Mouse (Mus musculus) lung, postnatal 4 days (tissue): ENCODE measurements at regions not wholly inside any gene's neighbourhood (a gene's known extent, or its start where the extent isn't known, plus 50 kb on each side); places are given as distances from the start of the nearest gene placed in this dataset.
A peak's percentile ranks its signal among the peaks of the same experiment; 100 is the strongest.
"Not testable (repeated sequence)": the region's sequence is repeated elsewhere in the genome, so short reads cannot be mapped to it uniquely, and the experiment has no call there.

Experiments used
- DNase-seq, 2 experiments: peaks; one replicate each; pipeline ENCODE4 v3.0.0; 2021

DNA sequence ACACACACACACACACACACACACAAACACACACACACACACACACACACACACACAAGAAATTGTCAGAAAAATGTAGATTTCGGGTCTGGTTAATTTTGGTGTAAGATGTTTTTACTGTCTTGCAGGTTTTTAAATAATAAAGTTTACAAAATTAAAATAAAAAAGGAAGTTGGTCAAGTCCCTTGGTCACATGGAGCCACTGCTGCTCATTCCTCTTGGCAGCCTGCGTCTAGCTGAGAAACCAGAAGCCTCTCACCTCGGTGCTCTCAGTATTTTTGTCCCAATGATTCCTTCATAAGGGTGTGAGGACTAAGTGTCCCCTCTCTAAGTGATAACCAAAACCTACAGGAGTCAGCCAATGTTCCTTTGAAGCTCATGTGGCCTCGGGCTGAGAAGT lies 76.8 kb upstream of the Smg1 start:
- no peak for DNase-seq

DNA sequence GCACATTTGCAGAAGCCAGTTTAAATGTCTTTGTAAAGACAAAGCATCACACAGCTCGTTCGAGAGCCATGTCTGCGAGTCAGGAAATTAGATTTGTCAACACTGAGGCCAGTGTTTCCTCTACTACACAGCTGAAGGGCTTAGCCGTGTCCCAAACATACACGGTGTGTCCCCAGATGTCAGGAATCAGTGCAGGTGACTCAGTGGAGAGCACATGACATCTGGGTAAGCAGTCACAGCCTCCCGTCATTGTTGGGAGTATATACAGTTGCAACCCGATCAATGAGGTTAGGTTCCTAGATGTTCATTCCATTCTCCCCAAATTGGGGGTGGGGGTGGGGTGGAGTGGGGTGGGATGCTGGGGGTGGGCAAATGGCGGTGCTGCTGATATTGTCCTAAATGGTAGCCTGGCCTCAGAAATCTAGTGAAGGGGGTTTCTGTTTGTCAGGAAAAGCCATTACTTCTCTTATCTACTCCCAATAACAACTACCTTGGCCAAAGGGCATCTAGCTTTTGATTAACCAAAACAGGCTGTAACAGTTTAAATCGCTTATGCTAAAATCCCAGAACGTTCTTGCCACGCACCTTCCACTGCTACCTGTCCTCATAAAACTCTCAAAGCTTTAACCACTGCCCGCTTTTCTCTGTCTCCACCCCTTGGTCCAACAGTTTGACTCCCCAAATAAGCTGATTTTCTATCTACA lies 75.1 kb upstream of the Smg1 start:
- no peak for DNase-seq

DNA sequence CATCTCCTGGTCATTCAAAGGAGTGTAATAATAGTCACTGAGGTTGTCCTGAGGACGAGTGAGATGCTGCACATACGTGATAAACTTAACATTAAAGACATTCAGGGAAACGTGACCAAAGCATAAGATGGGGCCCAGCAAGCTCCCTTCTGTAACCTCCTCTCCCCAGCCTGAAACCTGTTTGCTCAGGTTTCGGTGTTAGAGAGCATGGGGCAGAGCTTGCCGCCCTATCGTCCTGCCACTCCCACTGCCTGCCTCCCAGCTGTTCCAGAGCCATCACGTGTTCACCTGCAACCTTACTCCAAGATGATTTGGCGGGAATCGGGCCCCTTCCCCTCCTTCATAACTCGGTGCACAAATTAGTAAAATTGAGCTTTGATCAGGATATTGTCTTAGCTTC lies 71.4 kb upstream of the Smg1 start:
- not testable (repeated sequence) for DNase-seq

DNA sequence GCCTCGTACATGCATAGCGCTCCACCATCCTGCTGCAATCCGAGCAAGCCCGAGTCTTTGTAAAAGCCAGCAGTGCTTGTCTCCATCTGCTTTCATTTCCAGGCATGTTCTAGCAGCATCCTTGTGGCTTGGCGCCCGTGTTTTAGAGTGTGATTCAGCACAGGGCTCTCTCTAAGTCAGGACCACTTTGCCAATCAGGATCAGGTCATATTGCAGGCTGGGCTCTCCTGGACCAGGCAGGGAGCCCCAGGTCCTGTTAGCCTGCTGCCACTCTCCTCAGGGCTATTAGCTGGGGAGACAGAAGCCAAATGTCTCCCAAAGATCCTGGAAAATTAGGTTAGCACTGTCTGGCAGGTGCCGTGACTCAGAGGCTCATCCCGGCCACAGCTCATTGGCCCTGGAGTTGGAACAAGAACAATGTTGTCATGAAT lies 70.8 kb upstream of the Smg1 start:
- DNase-seq = no peak

DNA sequence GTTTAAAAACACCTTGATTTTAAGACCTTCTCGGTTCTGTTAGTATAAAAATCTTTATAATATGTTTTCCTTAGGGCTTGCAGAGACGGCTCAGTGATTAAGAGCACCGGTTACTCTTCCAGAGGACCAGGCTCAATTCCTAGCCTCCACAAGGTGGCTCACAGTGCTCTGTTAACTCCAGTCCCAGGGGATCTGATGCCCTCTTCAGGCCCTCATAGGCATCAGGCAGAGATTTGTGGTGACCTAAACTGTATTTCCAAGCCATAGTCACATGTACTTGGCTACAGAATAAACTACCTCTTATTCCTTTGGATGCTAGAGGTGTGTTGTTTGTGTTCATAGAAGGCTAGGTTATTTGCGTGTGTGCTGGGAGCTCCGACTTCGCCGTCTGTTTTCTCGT lies 70.3 kb upstream of the Smg1 start:
- DNase-seq = no peak

DNA sequence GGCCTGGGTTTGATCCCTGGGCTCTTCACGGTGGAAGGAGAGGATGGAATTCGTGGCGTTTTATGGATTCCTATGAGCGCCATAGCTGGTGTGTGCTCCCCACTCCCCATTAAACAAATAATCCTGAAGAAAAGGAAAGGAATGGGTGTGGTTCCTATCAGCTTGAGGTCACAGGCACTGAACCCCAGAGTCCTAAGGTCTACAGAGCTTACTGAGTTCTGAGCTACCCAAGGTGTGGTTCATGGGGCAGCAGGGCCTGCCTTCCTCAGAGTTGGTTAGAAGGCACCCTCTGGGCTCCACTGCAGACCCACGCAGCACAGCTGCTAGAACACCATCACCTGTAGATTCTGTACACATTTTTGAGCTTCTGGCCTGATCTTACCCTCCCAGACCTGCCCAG lies 66.3 kb upstream of the Smg1 start:
- DNase-seq = no peak

DNA sequence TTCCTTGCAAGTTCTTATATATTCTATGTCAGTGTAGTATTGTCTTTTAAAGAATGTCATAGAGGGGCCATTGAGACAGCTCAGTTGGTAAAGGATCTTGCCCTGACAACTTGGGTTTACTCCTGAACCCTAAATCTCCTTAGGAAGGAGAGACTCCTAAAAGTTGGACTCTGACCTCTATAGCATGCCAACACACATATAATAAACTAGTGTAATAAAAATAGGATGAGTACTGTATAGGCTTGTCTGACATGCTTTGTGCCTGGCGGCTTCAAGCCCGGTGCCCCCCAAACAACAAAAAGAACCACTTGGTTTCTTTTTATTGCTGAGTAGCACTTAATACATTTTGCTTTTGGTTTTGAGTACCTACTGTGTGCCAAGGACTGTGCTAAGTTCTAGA lies 65.4 kb upstream of the Smg1 start:
- DNase-seq = no peak

DNA sequence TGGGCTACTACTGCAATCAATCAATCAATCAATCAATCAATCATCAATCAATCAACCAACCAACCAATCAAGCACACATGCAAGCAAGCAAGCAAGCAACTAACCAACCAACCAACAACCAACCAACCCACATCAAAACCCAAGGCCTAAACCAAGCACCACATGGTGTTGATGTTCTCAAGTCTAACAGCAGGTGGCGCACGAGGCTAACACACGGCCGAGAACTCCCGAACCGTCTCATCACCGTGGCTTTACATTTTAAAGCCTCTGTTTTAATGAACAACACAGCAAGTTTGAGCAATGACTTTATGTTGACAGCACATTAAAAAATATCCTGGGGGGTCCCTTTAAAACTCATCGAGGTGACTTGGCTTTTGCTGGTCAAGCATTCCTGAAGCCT lies 61.3 kb upstream of the Smg1 start:
- DNase-seq = peak; percentile 55 to 79

DNA sequence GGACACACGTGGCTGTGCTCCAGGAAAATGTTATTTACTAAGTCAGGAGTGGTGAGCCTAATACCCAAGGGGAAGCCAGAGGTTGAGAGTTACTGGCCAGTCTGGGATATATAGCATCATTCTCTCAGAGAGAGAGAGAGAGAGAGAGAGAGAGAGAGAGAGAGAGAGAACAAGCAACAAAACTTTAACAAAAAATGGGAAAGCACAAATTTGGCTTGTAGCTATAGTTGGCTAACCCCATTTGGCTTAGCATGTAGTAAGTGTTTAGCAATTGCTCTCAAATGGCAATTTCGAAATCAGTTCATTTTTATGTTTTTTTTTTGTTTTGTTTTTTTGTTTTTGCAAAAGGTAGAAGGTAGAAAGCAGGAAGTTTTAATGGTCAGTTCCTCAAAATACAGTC lies 60.9 kb upstream of the Smg1 start:
- DNase-seq = no peak

DNA sequence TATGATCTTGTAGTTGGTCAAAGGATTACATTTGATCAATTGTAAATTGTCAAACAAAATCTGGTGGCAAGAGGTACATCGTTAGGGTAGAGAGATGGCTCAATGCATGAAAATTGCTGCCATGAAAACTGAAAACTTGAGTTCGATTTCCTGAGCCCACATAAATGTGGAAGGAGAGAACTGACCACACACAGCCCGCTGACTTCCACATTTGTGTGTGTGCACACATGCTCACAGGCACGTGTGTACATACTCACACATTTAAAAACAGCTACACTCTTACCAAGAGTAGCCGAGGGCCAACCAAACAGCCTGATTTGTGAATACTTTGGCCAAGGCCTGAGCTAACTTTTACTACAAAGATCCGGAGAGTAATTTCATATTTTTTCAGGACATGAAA lies 60.5 kb upstream of the Smg1 start:
- no peak for DNase-seq

DNA sequence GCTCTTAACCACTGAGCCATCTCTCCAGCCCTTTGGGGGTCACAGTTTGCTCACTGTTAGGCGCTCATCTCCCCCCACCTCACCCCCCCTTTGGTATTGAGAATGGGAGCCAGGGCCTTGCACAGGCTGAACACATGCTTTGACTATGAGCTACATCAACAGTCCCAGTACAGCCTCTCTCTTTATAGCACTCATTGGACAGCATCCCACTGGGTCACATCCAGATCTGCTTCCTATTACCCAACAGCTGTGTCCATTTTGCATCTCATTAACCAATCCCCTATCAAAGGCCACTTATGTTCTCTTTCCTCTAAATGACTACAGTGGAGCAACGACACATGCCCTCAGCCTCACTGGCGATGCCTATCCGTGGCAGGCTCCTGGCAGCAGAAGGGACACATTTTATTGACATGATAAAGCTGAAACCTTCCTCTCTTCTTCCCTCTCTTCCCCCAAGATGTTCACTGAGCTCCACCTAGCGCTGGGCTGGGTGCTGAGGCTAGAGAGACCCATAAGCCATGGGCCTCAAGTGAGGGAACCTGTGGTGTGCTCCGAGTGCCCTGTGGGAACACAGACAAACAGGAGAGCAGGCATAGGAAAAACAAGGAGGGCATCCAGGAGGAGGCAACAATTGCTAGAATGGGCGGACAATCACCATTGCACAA lies 57.3 kb upstream of the Smg1 start:
- peak; percentile 27 to 40 for DNase-seq

DNA sequence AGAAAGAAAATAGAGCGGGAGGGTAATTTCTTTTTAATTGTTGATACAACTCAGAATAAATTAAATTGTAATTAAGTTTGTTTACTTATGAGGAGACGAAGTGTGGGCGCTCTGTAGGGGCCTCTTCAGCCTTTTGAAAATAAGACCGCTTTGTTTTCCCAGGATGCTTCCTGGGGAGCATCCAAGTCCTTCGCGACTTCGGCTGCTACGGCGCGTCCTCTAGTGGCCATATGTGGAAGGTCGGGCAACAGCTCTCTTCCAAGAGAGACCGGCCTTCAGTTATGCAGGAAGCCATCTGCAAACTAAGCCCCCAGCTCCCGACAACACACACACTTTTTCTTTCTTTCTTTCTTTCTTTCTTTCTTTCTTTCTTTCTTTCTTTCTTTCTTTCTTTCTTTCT lies 54.1 kb upstream of the Smg1 start:
- DNase-seq = peak; percentile 76 to 86

DNA sequence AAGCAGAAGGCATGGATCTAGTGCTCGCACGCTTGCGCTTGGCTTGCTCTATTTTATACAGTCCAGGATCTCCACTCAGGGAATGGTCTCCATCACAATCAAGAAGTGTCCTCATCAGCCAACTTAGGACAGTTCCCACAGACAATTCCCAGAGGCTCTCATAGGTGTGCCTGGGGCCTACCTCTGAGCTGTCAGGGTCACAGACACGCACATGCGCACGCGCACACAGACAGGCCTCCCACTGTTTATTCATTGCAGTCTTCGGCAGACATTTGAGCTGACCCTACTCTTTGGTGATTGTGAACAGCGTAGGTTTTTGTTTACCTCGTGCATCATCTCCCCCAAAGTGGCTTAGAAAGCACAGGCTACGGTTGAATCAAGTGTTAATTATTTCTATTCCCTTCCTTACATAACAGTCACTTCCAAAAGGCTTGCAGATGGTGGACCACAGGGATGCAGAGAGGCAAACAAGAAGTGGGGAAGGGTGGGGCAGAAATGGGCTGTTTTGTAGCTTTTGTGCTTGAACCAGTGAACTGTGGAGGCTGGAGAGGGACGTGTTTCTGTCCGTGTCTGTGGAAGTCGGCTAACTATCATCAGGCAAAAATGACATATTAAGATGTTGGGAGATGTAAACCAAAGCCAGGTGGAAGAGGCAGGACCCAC lies 53.5 kb upstream of the Smg1 start:
- no peak for DNase-seq

DNA sequence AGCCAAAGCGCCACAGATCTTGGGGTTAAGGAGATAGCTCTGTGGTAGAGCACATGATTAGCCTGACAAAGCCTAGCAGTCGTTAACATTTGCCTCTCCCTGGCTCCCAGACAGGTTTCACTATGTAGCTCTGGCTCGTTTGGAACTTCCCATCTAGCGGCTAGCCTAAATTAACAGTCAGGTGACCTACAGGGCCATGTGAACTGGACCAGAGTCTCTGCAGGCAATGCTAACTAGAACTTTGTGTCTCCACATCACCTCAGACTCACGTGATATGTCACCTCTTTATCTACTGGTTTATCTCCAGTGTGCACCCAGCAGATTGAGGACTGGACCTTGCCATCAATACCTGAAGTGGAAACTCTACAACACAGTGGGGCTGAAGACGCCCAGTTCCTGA lies 52.4 kb upstream of the Smg1 start:
- no peak for DNase-seq

DNA sequence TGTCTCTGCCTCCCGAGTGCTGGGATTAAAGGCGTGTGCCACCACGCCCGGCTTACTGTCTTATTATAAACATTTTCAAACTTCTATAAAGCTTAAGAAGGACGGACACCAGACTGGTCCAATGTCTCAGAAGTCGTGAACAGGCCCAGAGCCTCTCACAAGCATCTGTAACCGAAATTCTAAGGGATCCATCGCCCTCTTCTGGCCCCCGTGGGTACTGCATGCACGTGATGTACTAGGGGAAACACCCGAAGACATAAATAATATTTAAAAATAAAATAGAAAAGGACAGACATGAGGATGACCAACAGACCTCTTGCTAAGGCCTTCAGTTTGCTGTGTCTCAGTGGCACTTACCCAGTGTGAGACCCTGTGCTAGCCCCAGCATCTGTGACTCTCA lies 51.8 kb upstream of the Smg1 start:
- peak in 1 of 2 experiments; percentile 42 for DNase-seq

DNA sequence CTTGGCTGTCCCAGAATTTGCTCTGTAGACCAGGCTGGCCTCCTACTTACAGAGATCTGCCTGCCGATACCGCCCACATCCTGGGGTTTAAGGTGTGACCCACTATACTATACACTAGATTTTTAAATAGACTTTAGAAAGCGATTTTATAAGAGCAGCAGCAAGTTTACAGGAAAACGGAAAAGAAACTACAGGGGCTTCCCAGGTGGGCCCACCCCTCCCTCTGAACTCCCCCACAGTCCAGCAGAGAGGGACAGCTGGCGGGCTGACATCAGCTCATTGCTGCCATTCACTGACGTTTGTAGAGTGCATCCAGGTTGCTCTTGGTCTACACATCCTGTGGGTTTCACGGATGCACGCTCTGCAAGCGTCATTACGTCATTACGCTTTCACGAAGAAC lies 51.2 kb upstream of the Smg1 start:
- DNase-seq = no peak
